Mouse (Mus musculus) heart, adult 18-20 months (tissue): ENCODE data around the gene Tmem256. TPM values are rescaled to one million over a fixed set of nuclear protein-coding genes. Genes with fewer than 3 reads are reported as not detected.
"Not testable (repeated sequence)": the region's sequence is repeated elsewhere in the genome, so short reads cannot be mapped to it uniquely, and the experiment has no call there.

Source experiments
- DNase-seq, 2 experiments: peaks; one replicate each; pipeline ENCODE4 v3.0.0; 2021 to 2022; ENCODE audit warnings: mixed read lengths in 1 of 2
- total RNA-seq, 2 experiments: library from RNA; stranded (reverse); gene quantifications; 2 replicates each; pipeline ENCODE4 v1.2.3; 2021

Tmem256 gene
- total RNA-seq, 2 experiments from 2014 or later = 232 to 246 TPM

GRCm38 (mm10) chr11:69854680-69855079 is 16.4 kb downstream of the Tmem256 start:
- peak in 1 of 2 experiments; percentile 29 for DNase-seq

- peak in 1 of 2 experiments; percentile 50 for DNase-seq
Measured at GRCm38 (mm10) chr11:69855347-69855746, 17.0 kb downstream of the Tmem256 start.

GRCm38 (mm10) chr11:69858113-69858998 is 20.0 kb downstream of the Tmem256 start, which contains the start of gene Tnk1:
Gene Tnk1, minus strand, starts transcription at chr11:69858730.
- DNase-seq = no peak

GRCm38 (mm10) chr11:69863729-69864128 is 25.4 kb downstream of the Tmem256 start:
- DNase-seq = not testable (repeated sequence)

- no peak for DNase-seq
Measured at GRCm38 (mm10) chr11:69864138-69864860, 26.0 kb downstream of the Tmem256 start.

GRCm38 (mm10) chr11:69865561-69865960 is 27.2 kb downstream of the Tmem256 start:
- no peak for DNase-seq

GRCm38 (mm10) chr11:69867335-69867734 is 29.0 kb downstream of the Tmem256 start:
- no peak for DNase-seq

- no peak for DNase-seq
Measured at GRCm38 (mm10) chr11:69870289-69871069, 32.2 kb downstream of the Tmem256 start.

- no peak for DNase-seq
Measured at GRCm38 (mm10) chr11:69871822-69872221, 33.5 kb downstream of the Tmem256 start.

GRCm38 (mm10) chr11:69872451-69872850 is 34.1 kb downstream of the Tmem256 start:
- no peak for DNase-seq

- peak; percentile 69 to 86 for DNase-seq
Measured at GRCm38 (mm10) chr11:69876186-69876585, 37.9 kb downstream of the Tmem256 start.

- DNase-seq = peak; percentile 90 to 92
Measured at GRCm38 (mm10) chr11:69876867-69877266, 38.6 kb downstream of the Tmem256 start.

- no peak for DNase-seq
Measured at GRCm38 (mm10) chr11:69877878-69878277, 39.6 kb downstream of the Tmem256 start, which contains the start of gene Tmem95. Gene Tmem95, minus strand, starts transcription at chr11:69878018.

GRCm38 (mm10) chr11:69878399-69878798 is 40.1 kb downstream of the Tmem256 start:
- no peak for DNase-seq

- no peak for DNase-seq
Measured at GRCm38 (mm10) chr11:69878952-69879351, 40.6 kb downstream of the Tmem256 start.

GRCm38 (mm10) chr11:69879711-69880110 is 41.4 kb downstream of the Tmem256 start:
- DNase-seq = no peak

GRCm38 (mm10) chr11:69880506-69880852 is 42.2 kb downstream of the Tmem256 start:
- no peak for DNase-seq

GRCm38 (mm10) chr11:69880853-69881603 is 42.7 kb downstream of the Tmem256 start, which contains the start of gene Kctd11:
Gene Kctd11, minus strand, starts transcription at chr11:69881406.
- peak; percentile 95 to 97 for DNase-seq

GRCm38 (mm10) chr11:69881787-69882670 is 43.7 kb downstream of the Tmem256 start:
- no peak for DNase-seq

GRCm38 (mm10) chr11:69883066-69883465 is 44.8 kb downstream of the Tmem256 start:
- DNase-seq = no peak
